Mouse (Mus musculus) olfactory bulb, adult 2 months (tissue): ENCODE results near the gene Arap2. TPM values are rescaled to one million over a fixed set of nuclear protein-coding genes. Genes with fewer than 3 reads are reported as not detected.
"Not testable (repeated sequence)": the region's sequence is repeated elsewhere in the genome, so short reads cannot be mapped to it uniquely, and the experiment has no call there.

Experiments
- H3K27ac ChIP-seq: fragments of 200-500 bp; 2 replicates; pipeline ENCODE4 v1.5.1; 2012; ENCODE audit warnings: low read depth, low read length; ENCODE audit not compliant: insufficient read depth
- H3K4me1 ChIP-seq: fragments of 200-500 bp; 2 replicates; pipeline ENCODE4 v1.6.1; 2012; ENCODE audit warnings: low read length; ENCODE audit not compliant: control insufficient read depth, insufficient read depth
- H3K4me3 ChIP-seq: fragments of 200-500 bp; 2 replicates; pipeline ENCODE4 v1.5.1; 2012; ENCODE audit warnings: mild to moderate bottlenecking, low read depth, low read length, moderate library complexity; ENCODE audit not compliant: insufficient read depth
- CTCF ChIP-seq: fragments of 200-500 bp; IDR thresholded peaks from 2 replicates; pipeline ENCODE4 v1.5.1; 2012; ENCODE audit warnings: low read depth, mild to moderate bottlenecking, low read length, moderate library complexity; ENCODE audit not compliant: insufficient read depth
- POLR2A ChIP-seq: fragments of 200-500 bp; IDR thresholded peaks from 2 replicates; pipeline ENCODE4 v1.6.1; 2012; ENCODE audit warnings: mild to moderate bottlenecking, low read depth, low read length, moderate library complexity; ENCODE audit not compliant: insufficient read depth
- WGBS: fragments of 180-500 bp; shearing (Covaris S2); methylation state at CpG from one replicate; pipeline ENCODE4 v1.1.7; 2018; 5-methylcytosine and 5-hydroxymethylcytosine counted together
- polyA plus RNA-seq: library from polyadenylated mRNA; stranded (reverse); fragments of >200 nt; gene quantifications from 2 replicates; pipeline ENCODE4 v1.2.4, GENCODE M21; 2012; ENCODE audit warnings: low replicate concordance; ENCODE audit not compliant: missing spikeins, insufficient read depth, insufficient read length

The Arap2 gene
- polyA plus RNA-seq, 1 experiment: not detected

GRCm38 (mm10) chr5:62752934-62753333 is 13.0 kb downstream of the Arap2 start:
- Histone ChIP-seq H3K27ac (no peak overlapping the region), H3K4me1 (no peaks in the 10 kb centered on the region), H3K4me3 (no peak overlapping the region)
- TF ChIP-seq CTCF (no peak), POLR2A (no peak)
- WGBS: 66% methylated on average over 3 of the region's 3 CpGs

DNA sequence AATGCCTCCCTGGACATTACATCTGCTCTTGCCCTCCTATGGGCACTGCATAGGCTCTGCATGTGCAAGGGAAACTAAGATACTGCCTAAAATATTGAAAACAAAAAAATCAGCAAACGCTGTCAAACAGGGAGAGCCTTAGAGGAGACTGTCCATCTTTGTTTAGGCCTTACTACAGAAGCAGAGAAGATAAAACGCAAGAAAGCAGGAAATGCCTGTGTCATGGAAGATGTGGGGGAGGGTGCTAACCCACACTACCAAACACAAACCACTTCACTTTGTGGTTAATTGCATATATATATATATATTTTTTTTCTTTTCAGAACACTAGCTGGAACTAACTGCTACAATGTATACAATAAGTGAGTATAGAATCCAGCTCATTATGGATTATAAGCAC is 14.3 kb downstream of the Arap2 start:
- Histone ChIP-seq H3K4me1 (no peaks in the 10 kb centered on the region), H3K4me3 (no peak overlapping the region), H3K27ac (no peak overlapping the region)
- TF ChIP-seq CTCF: no peak
- TF ChIP-seq POLR2A: no peak
- WGBS: 72% methylated on average over 2 of the region's 2 CpGs

- 80% methylated on average over 2 of the region's 2 CpGs for WGBS
- H3K4me1 ChIP-seq: no peaks in the 10 kb centered on the region
- H3K4me3 ChIP-seq: no peak overlapping the region
- no peak overlapping the region for H3K27ac ChIP-seq
- TF ChIP-seq CTCF (no peak), POLR2A (no peak)
These were observed 17.8 kb downstream of the Arap2 start for GRCm38 (mm10) chr5:62748168-62748567.

DNA sequence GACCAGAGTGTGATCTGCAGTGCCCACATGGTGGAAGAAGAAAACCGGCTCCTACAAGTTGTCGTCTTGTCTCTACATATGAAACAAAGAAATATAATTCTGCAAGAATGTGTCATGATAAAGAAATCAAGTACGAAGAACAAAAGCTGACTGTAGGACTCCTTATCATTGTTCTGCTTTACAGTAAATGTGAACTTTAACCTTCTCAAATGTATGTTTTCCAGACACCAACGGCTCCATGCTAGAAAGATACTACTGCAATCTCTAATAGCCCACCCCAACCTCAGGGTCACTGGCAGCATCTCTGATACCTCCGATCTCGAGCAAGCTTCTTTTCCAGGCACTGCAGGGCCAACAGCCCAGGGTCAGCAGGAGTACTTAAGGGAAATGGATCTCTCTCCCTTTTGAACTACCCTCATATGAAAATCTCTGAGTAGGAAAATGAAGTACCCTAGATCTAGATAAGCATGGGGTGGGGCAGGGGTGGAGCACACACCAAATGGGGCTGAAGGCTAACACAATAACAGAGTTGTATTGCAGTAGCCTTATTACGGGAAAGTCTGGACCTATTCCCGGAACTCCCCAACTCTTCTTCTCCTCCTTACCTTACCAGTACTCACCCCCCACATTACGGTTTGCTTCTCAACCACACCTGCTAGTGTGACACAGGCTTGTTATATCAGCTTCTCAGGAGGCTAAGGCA is 22.6 kb downstream of the Arap2 start:
- H3K4me1 ChIP-seq: no peaks in the 10 kb centered on the region
- H3K27ac ChIP-seq: no peak overlapping the region
- H3K4me3 ChIP-seq: no peak overlapping the region
- WGBS: 86% methylated on average over 9 of the region's 9 CpGs
- no peak for TF ChIP-seq CTCF

DNA sequence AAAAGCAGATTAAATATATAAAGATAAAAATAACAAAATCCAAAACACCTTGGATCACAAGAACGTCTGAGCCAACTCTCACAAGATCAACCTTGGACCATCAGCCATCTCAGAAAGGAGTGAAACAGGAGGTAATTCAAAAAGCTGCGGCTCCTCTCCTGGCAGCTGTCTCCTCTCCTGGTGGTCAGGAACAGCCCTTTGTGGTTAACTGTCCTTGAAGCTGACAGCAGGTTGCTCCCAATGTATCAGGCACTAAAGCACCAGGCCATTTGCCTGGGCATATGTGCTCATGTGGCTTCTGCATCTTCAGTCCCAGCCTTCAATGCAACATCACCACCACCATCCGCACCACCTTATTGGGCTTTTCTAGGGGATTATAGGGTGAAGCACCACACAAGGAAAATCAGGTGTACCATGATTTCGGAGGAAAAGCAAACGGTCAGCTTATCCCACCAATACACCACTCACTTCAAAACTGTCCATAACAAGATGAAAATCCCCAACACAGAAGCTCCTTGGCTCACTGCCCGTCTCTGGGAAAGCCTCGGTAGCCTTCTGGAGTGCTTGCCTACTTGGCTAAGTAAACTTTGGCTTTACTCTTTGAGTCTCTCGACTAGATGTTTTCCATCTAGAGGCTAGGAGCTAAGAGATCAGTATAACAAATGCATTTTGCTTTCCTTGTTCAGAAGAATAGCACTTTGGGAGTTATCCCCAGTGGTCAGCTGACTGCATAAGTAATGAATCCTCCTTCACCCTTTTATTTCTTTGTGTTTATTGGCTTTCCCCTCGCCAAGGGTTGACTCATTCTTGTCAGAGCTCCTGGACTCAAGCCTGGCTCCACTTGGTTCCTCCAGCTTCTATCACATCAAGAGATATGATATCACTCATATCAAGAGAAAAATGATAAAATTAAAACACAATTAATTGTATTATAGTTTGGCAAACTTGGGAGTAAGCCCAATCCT is 26.2 kb downstream of the Arap2 start:
- no peak for TF ChIP-seq POLR2A
- no peak for TF ChIP-seq CTCF
- WGBS: 63% methylated on average over 9 of the region's 9 CpGs
- no peak overlapping the region for H3K27ac ChIP-seq

DNA sequence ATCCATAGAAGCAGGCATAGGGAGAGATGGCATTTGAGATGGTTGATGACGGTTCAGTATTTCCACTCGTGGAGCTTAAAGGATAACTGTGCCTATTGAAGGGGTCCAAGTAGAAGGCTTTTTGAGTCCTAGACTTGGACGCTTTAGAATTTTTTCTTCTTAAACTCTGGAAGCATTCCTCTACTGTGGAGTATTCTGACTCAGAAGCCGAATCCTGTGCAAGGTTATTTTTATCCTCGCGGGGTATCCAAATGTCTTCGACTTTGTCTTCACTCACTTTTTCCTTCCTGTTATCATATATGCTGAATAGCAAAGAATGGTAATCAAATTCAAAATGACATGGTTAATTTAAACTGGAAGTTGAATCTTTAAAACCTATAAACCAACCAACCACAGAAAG is 35.4 kb downstream of the Arap2 start:
- 87% methylated on average over 7 of the region's 7 CpGs for whole genome bisulfite sequencing
- not testable (repeated sequence) for H3K4me1 ChIP-seq, H3K4me3 ChIP-seq, H3K27ac ChIP-seq

More for the DNA sequence above, 26.2 kb downstream of the Arap2 start:
- H3K4me1 ChIP-seq: no peaks in the 10 kb centered on the region
- no peak overlapping the region for H3K4me3 ChIP-seq

DNA sequence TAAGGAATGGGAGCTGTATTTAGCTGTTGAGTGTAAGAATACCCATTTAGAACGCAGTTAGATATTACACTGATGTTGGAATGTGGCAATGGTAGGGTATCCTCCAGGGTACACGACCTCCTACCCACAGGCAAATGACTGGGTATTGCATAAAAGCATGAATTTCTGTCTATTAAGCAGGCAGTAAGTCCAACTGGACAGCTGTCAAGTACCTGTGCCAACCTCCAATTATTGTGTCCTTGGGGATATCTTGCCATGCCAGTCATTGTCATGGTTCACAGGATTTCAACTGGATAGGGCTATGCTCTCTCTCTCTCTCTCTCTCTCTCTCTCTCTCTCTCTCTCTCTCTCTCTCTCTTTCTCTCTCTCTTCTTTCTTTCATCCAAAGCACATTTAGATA is 40.4 kb downstream of the Arap2 start:
- no peak overlapping the region for H3K27ac ChIP-seq
- H3K4me3 ChIP-seq: no peak overlapping the region
- WGBS: 62% methylated on average over 2 of the region's 2 CpGs
- TF ChIP-seq CTCF: no peak
- no peak for TF ChIP-seq POLR2A
- no peaks in the 10 kb centered on the region for H3K4me1 ChIP-seq

GRCm38 (mm10) chr5:62723261-62724105 is 42.5 kb downstream of the Arap2 start:
- TF ChIP-seq POLR2A (no peak), CTCF (no peak)
- whole genome bisulfite sequencing: 67% methylated on average over 3 of the region's 3 CpGs
- no peak overlapping the region for H3K4me3 ChIP-seq
- H3K27ac ChIP-seq: no peak overlapping the region
- H3K4me1 ChIP-seq: no peaks in the 10 kb centered on the region

GRCm38 (mm10) chr5:62716468-62716867 is 49.5 kb downstream of the Arap2 start:
- no peaks in the 10 kb centered on the region for H3K4me1 ChIP-seq
- no peak overlapping the region for H3K27ac ChIP-seq
- H3K4me3 ChIP-seq: no peak overlapping the region
- TF ChIP-seq CTCF: no peak
- WGBS: 82% methylated on average over 3 of the region's 3 CpGs

GRCm38 (mm10) chr5:62715977-62716376 is 50.0 kb downstream of the Arap2 start:
- H3K4me1 ChIP-seq: no peaks in the 10 kb centered on the region
- 93% methylated on average over 1 of the region's 1 CpGs for WGBS
- H3K4me3 ChIP-seq: no peak overlapping the region
- H3K27ac ChIP-seq: no peak overlapping the region
- TF ChIP-seq POLR2A: no peak
- TF ChIP-seq CTCF: no peak
